Comparison of ENCODE assay signal across 9 mouse cellular contexts in the genomic region with DNA sequence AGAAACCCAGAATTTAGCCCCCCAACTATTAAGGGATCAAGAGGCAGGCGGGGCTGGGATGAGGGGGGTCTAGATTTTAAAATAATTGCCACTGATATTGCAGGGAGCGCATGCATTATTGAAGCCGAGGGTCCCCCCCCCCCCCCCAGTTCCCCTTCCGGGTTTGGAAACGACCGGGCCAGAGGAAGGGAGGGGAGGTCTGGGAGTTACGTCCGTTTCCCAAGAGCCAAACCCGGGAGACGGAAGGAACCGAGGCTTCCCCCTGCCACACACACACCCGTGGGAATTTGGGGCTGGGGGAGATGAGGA. TPM values are rescaled to one million over a fixed set of nuclear protein-coding genes. Genes with fewer than 3 reads are reported as not detected.
DNase-seq lines count a peak whose midpoint lies in the region; ATAC-seq lines count a peak whose summit lies in the region.
"Had no signal": no experiment of that assay in that cellular context is flagged by ENCODE, and none has a peak within 500 bp of the region (broad histone marks: within the 10 kb centered on the region; RNA-seq: fewer than 3 reads in every experiment).

No protein-coding gene starts in this region.

- DNase-seq in left cerebral cortex, adult 11 months (ENCODE audit: low spot score), result peak; percentile 71
- no peak for DNase-seq in left cerebral cortex, adult 8-10 months (ENCODE audit: low spot score in 2 of 2)
- no peak for DNase-seq in frontal cortex, adult 2 months (ENCODE audit: extremely low spot score in 1 of 2, low spot score in 1 of 2)
- DNase-seq in adrenal gland, postnatal 25 days, result no peak
- no peak for DNase-seq in adrenal gland, postnatal 14 days

- H3K9me3 ChIP-seq in embryonic facial prominence, embryonic 13.5 days, result no peaks in the 10 kb centered on the region
- H3K9me3 ChIP-seq in intestine, embryonic 16.5 days (ENCODE audit: control insufficient read depth, low read length), result no peaks in the 10 kb centered on the region
- no peaks in the 10 kb centered on the region for H3K9me3 ChIP-seq in neural tube, embryonic 12.5 days

- peak overlapping the region; percentile 97 for H3K4me2 ChIP-seq in embryonic facial prominence, embryonic 13.5 days
- H3K4me2 ChIP-seq in intestine, embryonic 16.5 days (ENCODE audit: low read depth, low read length), result peak overlapping the region; percentile 84
- H3K4me2 ChIP-seq in neural tube, embryonic 12.5 days (replicated peaks), result peak overlapping the region; percentile 91

- peaks cover 19% of the 10 kb centered on the region for H3K4me1 ChIP-seq in embryonic facial prominence, embryonic 13.5 days
- H3K4me1 ChIP-seq in intestine, embryonic 16.5 days (ENCODE audit: control insufficient read depth, insufficient read depth, low read length), result peaks cover 8% of the 10 kb centered on the region
- H3K4me1 ChIP-seq in neural tube, embryonic 12.5 days, result peaks cover 25% of the 10 kb centered on the region

- peak overlapping the region; percentile 94 for H3K9ac ChIP-seq in embryonic facial prominence, embryonic 13.5 days
- H3K9ac ChIP-seq in intestine, embryonic 16.5 days (ENCODE audit: low read depth, low read length), result peak overlapping the region; percentile 94
- peak overlapping the region; percentile 91 for H3K9ac ChIP-seq in neural tube, embryonic 12.5 days

- ATAC-seq in embryonic facial prominence, embryonic 13.5 days (ENCODE audit: insufficient number of reproducible peaks, insufficient read depth, low FRiP score, low TSS enrichment, low read depth), result no peak
- ATAC-seq in intestine, embryonic 16.5 days, result peak; percentile 38
- ATAC-seq in neural tube, embryonic 12.5 days (ENCODE audit: low FRiP score, low read depth), result peak; percentile 17; the same call in 1 of the 2 replicates

- WGBS in embryonic facial prominence, embryonic 13.5 days, result 0% methylated on average over 11 of the region's 12 CpGs
- WGBS in intestine, embryonic 16.5 days, result 0% methylated on average over 7 of the region's 12 CpGs
- WGBS in neural tube, embryonic 12.5 days, result 1% methylated on average over 12 of the region's 12 CpGs

- no peaks in the 10 kb centered on the region for H3K27me3 ChIP-seq in embryonic facial prominence, embryonic 13.5 days
- H3K27me3 ChIP-seq in intestine, embryonic 16.5 days (replicated peaks; ENCODE audit: control insufficient read depth, insufficient read depth, low read length), result no peaks in the 10 kb centered on the region
- H3K27me3 ChIP-seq in neural tube, embryonic 12.5 days (replicated peaks), result no peaks in the 10 kb centered on the region

- peaks cover 25% of the 10 kb centered on the region for H3K36me3 ChIP-seq in embryonic facial prominence, embryonic 13.5 days
- H3K36me3 ChIP-seq in intestine, embryonic 16.5 days (ENCODE audit: control insufficient read depth, insufficient read depth, low read length), result peaks cover 19% of the 10 kb centered on the region
- H3K36me3 ChIP-seq in neural tube, embryonic 12.5 days, result peaks cover 21% of the 10 kb centered on the region

- peak overlapping the region; percentile 91 for H3K4me3 ChIP-seq in embryonic facial prominence, embryonic 13.5 days
- peak overlapping the region; percentile 87 for H3K4me3 ChIP-seq in intestine, embryonic 16.5 days (ENCODE audit: low read length)
- H3K4me3 ChIP-seq in neural tube, embryonic 12.5 days, result peak overlapping the region; percentile 93

- peak overlapping the region; percentile 93 for H3K27ac ChIP-seq in embryonic facial prominence, embryonic 13.5 days
- peak overlapping the region; percentile 94 for H3K27ac ChIP-seq in intestine, embryonic 16.5 days (ENCODE audit: low read length)
- H3K27ac ChIP-seq in neural tube, embryonic 12.5 days, result peak overlapping the region; percentile 95

RNA-seq across cellular contexts. Expression of a gene that starts 0.3 kb away (rescaled TPM):
- total RNA-seq in left cerebral cortex, adult 8-10 months (2022), result not detected
- not detected in 2 replicates for polyA plus RNA-seq in embryonic facial prominence, embryonic 13.5 days (2015; fragmentation: Nextera tagmentation; extraction: Ambion mirVana)
- 0.20 and 0.40 TPM in 2 replicates for polyA plus RNA-seq in intestine, embryonic 16.5 days (2015; fragmentation: Nextera tagmentation; extraction: Ambion mirVana)
- polyA plus RNA-seq in neural tube, embryonic 12.5 days (2016; fragmentation: Nextera tagmentation; extraction: Ambion mirVana), result not detected in 2 replicates
- polyA plus RNA-seq in frontal cortex, adult 2 months (2012; rRNA removed), result not detected in 2 replicates
- not detected in 2 replicates for total RNA-seq in adrenal gland, postnatal 25 days (2021)
- not detected in 2 replicates for total RNA-seq in adrenal gland, postnatal 14 days (2021)
- polyA plus RNA-seq: brain, embryonic 14.5 days had no signal

RNA-seq across cellular contexts. Expression of a gene that starts 0.5 kb away (rescaled TPM):
- 100 to 1,000 TPM; 654 to 672 (median 660) TPM for total RNA-seq in left cerebral cortex, adult 8-10 months (2022)
- 360 and 396 TPM in 2 replicates for polyA plus RNA-seq in embryonic facial prominence, embryonic 13.5 days (2015; fragmentation: Nextera tagmentation; extraction: Ambion mirVana)
- polyA plus RNA-seq in intestine, embryonic 16.5 days (2015; fragmentation: Nextera tagmentation; extraction: Ambion mirVana), result 354 and 363 TPM in 2 replicates
- 468 and 494 TPM in 2 replicates for polyA plus RNA-seq in neural tube, embryonic 12.5 days (2016; fragmentation: Nextera tagmentation; extraction: Ambion mirVana)
- polyA plus RNA-seq in frontal cortex, adult 2 months (2012; rRNA removed), result 635 and 662 TPM in 2 replicates
- 580 and 681 TPM in 2 replicates for total RNA-seq in adrenal gland, postnatal 25 days (2021)
- 574 and 611 TPM in 2 replicates for total RNA-seq in adrenal gland, postnatal 14 days (2021)

RNA-seq across cellular contexts. Expression of a gene that starts 14.4 kb away (rescaled TPM):
- total RNA-seq in left cerebral cortex, adult 8-10 months (2022), result 10 to 100 TPM; 62.1 to 65.2 (median 63.5) TPM
- polyA plus RNA-seq in embryonic facial prominence, embryonic 13.5 days (2015; fragmentation: Nextera tagmentation; extraction: Ambion mirVana), result 16.3 and 17.1 TPM in 2 replicates
- 7.4 and 7.8 TPM in 2 replicates for polyA plus RNA-seq in intestine, embryonic 16.5 days (2015; fragmentation: Nextera tagmentation; extraction: Ambion mirVana)
- polyA plus RNA-seq in neural tube, embryonic 12.5 days (2016; fragmentation: Nextera tagmentation; extraction: Ambion mirVana), result 17.6 and 19.4 TPM in 2 replicates
- polyA plus RNA-seq in frontal cortex, adult 2 months (2012; rRNA removed), result 51.1 and 56.4 TPM in 2 replicates
- 34.7 and 52.3 TPM in 2 replicates for total RNA-seq in adrenal gland, postnatal 25 days (2021)
- total RNA-seq in adrenal gland, postnatal 14 days (2021), result 30.5 and 36.6 TPM in 2 replicates

RNA-seq across cellular contexts. Expression of a gene that starts 20.6 kb away (rescaled TPM):
- 100 to 1,000 TPM; 111 to 119 (median 113) TPM for total RNA-seq in left cerebral cortex, adult 8-10 months (2022)
- 2.8 and 4.5 TPM in 2 replicates for polyA plus RNA-seq in embryonic facial prominence, embryonic 13.5 days (2015; fragmentation: Nextera tagmentation; extraction: Ambion mirVana)
- 4.4 TPM in 2 replicates for polyA plus RNA-seq in intestine, embryonic 16.5 days (2015; fragmentation: Nextera tagmentation; extraction: Ambion mirVana)
- polyA plus RNA-seq in neural tube, embryonic 12.5 days (2016; fragmentation: Nextera tagmentation; extraction: Ambion mirVana), result 109 and 118 TPM in 2 replicates
- polyA plus RNA-seq in frontal cortex, adult 2 months (2012; rRNA removed), result 184 and 199 TPM in 2 replicates
- 2.7 and 6.4 TPM in 2 replicates for total RNA-seq in adrenal gland, postnatal 25 days (2021)
- total RNA-seq in adrenal gland, postnatal 14 days (2021), result 2.8 and 3.8 TPM in 2 replicates

RNA-seq across cellular contexts. Expression of a gene that starts 30.4 kb away (rescaled TPM):
- total RNA-seq in left cerebral cortex, adult 8-10 months (2022), result 10 to 100 TPM; 32.3 to 34.8 (median 32.8) TPM
- 48.0 and 56.2 TPM in 2 replicates for polyA plus RNA-seq in embryonic facial prominence, embryonic 13.5 days (2015; fragmentation: Nextera tagmentation; extraction: Ambion mirVana)
- polyA plus RNA-seq in intestine, embryonic 16.5 days (2015; fragmentation: Nextera tagmentation; extraction: Ambion mirVana), result 58.6 and 62.1 TPM in 2 replicates
- polyA plus RNA-seq in neural tube, embryonic 12.5 days (2016; fragmentation: Nextera tagmentation; extraction: Ambion mirVana), result 65.4 and 71.0 TPM in 2 replicates
- 51.7 and 52.3 TPM in 2 replicates for polyA plus RNA-seq in frontal cortex, adult 2 months (2012; rRNA removed)
- 29.9 and 31.7 TPM in 2 replicates for total RNA-seq in adrenal gland, postnatal 25 days (2021)
- total RNA-seq in adrenal gland, postnatal 14 days (2021), result 22.3 and 26.2 TPM in 2 replicates
